Mouse (Mus musculus): Measurements from ENCODE around the gene Hdac9.

Gene Hdac9

DNA sequence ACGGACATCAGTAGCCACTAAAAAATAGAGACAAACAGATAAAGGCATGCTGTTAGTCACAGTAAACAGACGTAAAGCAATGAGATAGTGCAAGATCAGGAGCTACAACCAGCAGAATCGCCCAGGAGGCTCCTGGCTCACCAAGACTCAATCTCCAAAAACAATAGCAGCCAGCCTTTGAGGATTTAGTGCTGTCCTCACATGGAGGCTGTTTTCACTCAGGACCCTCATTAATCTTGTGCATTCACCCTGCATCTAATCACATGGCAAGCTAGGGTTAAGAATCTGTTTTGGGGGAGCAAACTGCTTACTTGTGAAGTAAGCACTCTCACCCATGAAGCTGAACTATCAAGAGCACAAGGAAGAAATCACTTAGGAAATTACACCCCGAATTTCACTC, 329.7 kb downstream of the Hdac9 start:
- DNase-seq, result no peak

DNA sequence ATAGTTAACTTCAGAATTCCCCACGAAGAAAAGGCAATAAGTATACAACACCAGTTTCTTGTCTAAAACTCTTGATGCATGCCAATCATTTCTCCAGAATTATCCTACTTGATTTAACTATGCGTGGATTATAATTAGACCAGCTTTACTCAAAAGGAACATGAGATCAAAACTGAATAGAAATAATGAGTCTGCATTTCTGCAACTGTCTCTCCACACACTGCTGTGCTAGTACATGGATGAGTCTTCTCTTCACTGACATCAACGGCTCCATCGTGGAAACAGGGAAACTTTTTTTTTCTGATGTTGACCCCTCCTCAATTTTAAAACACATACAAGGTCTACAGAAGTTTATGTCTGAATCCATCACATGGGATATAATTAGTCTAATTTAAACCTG, 334.4 kb downstream of the Hdac9 start:
- DNase-seq, result no peak

GRCm38 (mm10) chr12:34579220-34579619, 337.7 kb downstream of the Hdac9 start:
- DNase-seq, result no peak

DNA sequence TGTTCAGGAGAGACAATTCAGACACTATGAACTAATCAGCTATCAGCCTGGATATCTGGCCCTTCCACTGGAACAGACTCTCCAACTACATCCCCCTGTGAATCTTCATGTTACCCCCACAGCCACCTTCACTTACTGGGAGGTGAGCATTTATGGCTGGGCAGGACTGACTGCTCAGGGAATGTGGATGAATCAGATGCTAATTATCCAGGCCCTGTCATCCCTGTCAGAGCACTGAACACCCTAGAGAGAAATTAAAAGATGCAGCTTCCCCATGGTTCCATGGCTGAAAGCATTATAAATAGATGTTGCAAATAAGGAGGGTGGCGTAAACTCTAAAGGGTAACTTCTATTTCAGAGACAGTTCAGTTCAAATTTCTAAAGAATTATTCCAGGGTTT, 345.8 kb downstream of the Hdac9 start:
- DNase-seq, result no peak

DNA sequence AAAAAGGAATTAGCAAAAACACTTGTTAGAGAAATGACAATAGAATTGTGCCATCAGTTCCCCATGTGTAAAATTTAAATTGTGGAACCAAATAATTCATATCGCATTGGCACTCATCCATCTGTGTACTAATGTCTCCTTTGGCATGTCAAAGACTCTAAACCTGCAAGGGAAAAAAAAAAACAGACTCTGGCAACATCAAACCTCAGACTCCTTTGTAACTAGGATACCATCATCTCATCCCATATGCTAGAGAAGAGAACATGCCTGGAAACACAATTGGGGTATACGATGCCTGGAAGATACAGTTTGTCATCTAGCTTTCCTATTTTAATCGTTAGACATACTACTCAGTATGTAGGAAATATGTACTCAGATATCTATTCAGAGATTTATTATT, 347.4 kb downstream of the Hdac9 start:
- DNase-seq, result no peak

DNA sequence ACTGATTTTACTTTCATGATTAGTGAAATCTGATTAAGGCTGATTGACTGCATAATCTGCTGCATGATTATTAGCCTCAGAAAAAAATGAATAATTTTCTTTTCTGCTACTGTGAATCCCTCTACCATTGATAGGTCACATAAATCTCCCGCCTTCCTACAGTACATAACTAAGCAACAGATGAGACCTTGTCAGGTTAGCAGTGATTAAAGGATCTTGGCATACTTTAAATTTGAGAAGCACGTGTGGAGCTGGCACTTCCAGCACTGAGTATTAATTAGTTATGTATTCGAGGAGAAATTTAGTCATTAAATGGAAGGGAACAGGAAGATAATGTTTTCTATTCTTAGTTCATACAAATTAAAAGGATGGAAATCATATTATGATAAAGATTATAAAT, 347.8 kb downstream of the Hdac9 start:
- DNase-seq, result no peak

DNA sequence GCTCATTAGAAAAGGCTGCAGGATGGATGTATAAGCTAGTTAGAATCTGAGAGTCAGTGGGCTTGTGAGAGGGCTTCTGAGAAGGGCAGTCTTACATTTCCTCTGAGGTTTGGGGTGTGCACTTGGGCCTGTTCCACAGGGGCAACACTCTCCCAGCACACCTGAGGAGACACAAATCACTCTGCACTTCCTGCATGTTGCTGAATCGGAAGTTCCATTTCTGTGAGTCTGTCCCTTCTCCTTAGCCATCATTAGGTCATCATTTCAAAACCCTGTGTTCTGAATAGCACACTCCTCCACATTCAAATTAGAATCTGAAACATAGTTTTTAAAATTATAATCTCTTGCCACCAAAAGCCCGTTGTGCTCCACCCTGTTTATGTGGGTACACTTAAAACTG, 354.6 kb downstream of the Hdac9 start:
- no peak for DNase-seq

DNA sequence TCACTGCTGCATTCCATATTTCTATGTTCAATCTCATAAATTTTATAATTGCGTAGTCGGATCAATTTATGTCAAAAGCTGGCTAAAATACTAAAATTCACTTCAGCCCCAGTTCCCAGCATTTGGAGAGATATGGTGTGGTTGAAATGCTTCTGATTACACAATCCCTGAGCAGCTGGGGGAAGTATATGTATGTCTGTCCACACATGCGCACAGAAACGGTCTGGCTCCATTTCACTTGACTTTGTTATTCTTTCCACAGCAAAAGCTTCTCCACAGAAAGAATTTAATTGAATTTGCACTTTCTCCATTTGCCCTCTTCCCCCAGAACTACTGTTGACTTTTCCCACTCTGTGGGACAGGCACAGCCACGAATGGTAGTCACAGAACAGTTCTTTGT, 357.9 kb downstream of the Hdac9 start:
- DNase-seq, result no peak

DNA sequence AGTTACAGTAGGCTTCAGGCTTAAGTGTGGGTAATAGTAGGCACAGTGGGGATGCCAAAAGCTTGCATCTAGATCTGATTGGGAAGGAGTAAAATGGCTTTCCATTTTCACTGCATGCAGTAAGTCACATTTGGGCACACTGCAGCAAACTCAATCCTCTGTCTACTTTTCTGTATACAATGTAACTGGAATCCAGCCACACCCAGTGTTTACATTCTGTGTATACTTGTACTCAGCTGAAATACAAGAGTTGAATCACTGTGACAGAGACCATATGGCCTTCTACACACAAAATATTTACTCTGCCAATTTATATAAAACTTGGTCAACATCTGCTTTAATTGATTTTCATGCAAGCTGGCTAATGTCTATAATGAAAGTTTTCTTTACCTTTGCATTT, 362.1 kb downstream of the Hdac9 start:
- DNase-seq, result no peak

GRCm38 (mm10) chr12:34550268-34550667, 366.6 kb downstream of the Hdac9 start:
- DNase-seq, result no peak

DNA sequence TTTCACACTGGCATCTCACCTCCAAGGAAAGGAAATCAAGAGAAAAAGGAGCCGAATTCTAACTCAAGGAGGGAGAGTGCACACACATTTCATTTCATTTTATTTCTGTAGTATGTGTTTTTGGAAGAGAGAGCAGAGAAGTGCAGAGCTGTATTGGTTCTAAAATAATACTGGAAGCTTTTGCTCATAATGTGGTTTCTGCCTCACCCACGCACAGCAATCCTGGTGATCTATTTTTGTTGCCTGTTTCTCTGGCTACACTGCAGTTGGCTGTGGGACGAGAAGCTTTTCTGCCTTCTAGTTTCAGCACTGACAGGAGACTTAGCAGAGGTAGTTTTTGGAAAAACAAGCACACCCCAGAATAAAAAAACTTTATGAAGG, 387.7 kb downstream of the Hdac9 start:
- DNase-seq, result no peak

DNA sequence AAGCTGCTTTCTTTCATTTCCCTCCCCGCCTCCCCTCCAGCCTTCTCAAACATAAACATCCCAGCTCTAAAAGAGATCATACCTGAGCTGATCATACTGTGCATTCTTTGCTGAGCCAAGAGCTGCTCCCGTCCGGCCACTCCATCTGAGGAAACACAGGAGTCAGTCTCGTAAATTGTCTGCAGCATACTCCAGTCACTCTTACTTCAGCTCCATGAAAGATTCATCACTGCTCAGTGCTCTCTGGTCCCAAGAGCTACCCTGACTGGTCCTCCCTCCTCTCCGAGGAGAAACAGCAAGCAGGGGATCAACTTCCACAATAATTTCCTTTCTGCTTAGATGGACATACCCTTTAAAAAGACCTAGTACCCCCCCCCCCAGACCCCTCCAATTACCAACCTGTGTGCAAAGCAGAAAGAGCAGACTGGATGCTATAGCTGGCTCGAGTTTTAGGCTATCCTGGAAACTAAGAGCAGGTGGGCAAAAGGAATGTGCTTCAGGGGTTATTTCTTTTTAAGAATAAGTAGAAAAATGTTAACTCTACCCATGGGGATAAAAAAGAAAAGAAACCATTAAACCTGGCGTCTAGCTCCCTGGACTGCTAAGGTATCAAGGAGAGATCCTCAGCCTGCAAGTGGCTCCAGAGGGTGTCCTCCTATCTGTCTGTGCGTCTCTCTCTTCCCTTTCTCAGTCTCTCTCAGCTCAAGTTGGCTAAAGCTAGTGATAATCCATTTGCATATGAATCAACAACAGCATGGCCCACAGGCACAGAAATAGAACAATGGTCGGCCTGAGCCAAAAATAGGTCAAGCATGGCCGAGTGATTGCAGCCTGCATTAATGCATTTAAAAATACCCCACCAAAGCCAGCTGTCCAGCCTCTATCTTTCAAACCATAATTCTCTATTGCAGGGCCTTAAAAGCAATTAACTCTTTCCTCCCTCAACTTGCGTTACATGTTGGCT, 388.4 kb downstream of the Hdac9 start:
- DNase-seq, result no peak

GRCm38 (mm10) chr12:34527761-34528160, 389.1 kb downstream of the Hdac9 start:
- no peak for DNase-seq

DNA sequence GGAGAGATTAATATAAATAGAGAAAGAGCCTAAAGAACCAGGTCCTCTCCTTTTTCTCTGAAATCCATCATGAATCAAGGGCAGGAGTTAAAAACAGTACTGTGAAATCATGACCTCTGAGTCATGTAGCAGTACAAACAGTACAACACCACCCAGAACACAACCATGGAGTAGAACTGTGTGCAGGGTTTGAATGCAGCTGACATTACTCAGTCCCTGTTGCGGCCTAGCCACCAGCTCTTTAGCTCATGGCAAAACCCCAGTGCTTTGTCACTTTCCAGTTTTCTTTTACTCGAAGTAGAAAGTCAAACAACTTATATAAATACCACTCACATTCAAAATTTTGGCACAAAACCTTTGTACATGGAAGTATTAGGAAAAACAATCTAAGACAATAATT, 395.4 kb downstream of the Hdac9 start:
- no peak for DNase-seq

GRCm38 (mm10) chr12:34516769-34517562, 399.9 kb downstream of the Hdac9 start:
- DNase-seq, result no peak

GRCm38 (mm10) chr12:34506345-34506744, 410.6 kb downstream of the Hdac9 start:
- DNase-seq, result no peak

DNA sequence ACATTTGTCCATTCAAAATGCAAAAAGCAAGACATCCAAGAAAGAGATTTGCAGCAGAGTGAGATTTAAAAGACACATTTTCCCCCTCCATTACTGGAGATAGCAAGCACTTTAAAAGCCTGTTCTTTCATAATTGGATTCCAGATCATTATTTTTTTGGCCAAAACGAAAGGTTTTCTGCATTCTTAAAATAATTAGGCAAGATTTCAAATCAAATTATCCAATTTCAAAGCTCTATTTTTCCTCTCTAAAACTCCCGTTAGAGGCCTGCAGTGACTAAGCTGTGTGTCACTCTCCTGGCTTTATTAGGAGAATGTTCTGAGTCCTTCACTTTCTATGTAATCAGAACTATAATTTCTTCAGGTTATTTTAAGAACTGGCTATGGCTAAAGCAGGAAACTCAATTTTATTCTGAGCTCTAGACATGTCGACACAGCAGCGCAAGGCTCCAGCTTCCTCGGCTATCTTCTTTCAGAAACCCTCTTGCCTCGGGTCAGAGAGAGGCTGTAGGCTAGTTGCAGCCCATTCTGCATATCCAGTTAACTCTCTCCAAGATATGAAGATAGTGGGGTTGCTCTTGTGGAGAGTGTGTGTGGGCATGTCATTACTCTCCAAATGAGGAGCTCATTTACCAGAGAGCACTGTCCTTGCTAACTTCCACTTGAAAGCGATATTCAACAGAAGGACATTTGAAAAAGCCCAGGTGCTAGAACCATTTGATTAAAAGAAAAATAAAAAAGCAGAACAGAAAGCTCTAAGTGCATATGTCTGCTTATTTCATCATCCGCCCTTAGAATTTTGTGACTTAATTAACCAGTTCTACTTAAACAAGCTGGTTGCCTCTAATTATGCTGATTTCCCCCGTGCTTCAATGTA, 417.9 kb downstream of the Hdac9 start:
- DNase-seq, result no peak

- DNase-seq, result no peak
Measured at GRCm38 (mm10) chr12:34498331-34498730, 418.6 kb downstream of the Hdac9 start.

DNA sequence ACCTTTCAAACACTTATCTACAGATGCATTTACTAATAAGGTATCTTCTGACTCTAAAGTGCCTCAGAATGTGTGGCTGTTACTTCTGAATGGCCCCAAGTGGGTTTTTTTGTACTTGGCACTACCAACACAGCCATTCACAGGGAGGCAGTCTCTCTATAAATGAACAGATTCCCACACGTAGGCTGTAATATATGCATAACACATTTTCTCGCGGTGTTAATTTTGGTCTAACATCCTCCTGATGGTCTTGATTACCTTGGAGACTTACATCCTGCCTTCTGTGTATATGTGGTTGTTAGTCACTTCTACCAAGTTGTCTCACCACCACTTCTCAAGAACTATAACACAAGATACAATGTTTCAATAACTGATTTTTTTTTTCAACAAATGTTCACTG, 419.2 kb downstream of the Hdac9 start:
- no peak for DNase-seq

GRCm38 (mm10) chr12:34495940-34496339, 421.0 kb downstream of the Hdac9 start:
- DNase-seq, result no peak

- no peak for DNase-seq
Measured at GRCm38 (mm10) chr12:34489629-34490028, 427.3 kb downstream of the Hdac9 start.

DNA sequence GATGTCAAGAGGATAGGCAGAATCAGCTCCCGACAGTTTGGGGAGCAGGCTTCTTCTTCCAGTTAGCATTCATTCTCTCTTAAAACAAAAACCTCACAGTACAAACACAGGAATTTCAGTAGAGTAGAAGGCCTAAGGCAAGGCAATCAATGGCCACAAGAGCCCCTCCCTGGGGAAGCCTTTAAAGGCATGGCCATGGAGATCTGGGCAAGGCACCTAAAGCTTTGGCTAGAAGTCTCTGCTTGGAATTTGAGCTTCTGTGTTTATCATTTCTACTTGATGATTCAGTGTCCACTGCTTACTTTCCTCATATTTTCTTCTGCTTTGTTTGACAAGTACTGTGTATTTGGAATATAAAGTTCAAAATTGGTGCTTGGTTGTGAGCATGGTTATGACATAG, 429.2 kb downstream of the Hdac9 start:
- no peak for DNase-seq

- DNase-seq, result no peak
Measured at GRCm38 (mm10) chr12:34487021-34487420, 429.9 kb downstream of the Hdac9 start.

All from lung, postnatal 36 days (tissue).